Mouse (Mus musculus): Measurements from ENCODE around the gene Hdac2. TPM values are rescaled to one million over a fixed set of nuclear protein-coding genes. Genes with fewer than 3 reads are reported as not detected.

Hdac2 gene
- 100 to 1,000 TPM; 102 to 106 TPM for total RNA-seq (2021)
- long read RNA-seq, experiment 1, transcript Hdac2-201 (14 exons, 2,005 nt), result major isoform, 172 of 179 reads
- long read RNA-seq, experiment 1, partial matches to known transcripts, result 2 of 179 reads
- long read RNA-seq, experiment 1, other reads (novel, unspliced or antisense), result 5 of 179 reads
- long read RNA-seq, experiment 2, transcript Hdac2-201 (14 exons, 2,005 nt), result major isoform, 153 of 169 reads
- long read RNA-seq, experiment 2, partial matches to known transcripts, result 2 of 169 reads
- long read RNA-seq, experiment 2, other reads (novel, unspliced or antisense), result 14 of 169 reads

- peak; percentile 88 for DNase-seq
Measured at GRCm38 (mm10) chr10:36974086-36974675, at the start of gene Hdac2. Gene Hdac2, plus strand, starts transcription at chr10:36974544.

GRCm38 (mm10) chr10:36928212-36928611 lies 46.1 kb upstream of the Hdac2 start:
- DNase-seq, result no peak

GRCm38 (mm10) chr10:36935863-36936262 lies 38.5 kb upstream of the Hdac2 start:
- DNase-seq, result no peak

GRCm38 (mm10) chr10:36936271-36936670 lies 38.1 kb upstream of the Hdac2 start:
- DNase-seq, result no peak

GRCm38 (mm10) chr10:36951742-36952141 lies 22.6 kb upstream of the Hdac2 start:
- no peak for DNase-seq

- DNase-seq, result no peak
Measured at GRCm38 (mm10) chr10:36952622-36953021, 21.7 kb upstream of the Hdac2 start.

- no peak for DNase-seq
Measured at GRCm38 (mm10) chr10:36959563-36960110, 14.7 kb upstream of the Hdac2 start.

- DNase-seq, result no peak
Measured at GRCm38 (mm10) chr10:36964406-36964805, 9.9 kb upstream of the Hdac2 start.

- peak; percentile 67 for DNase-seq
Measured at GRCm38 (mm10) chr10:36974676-36975520, 554 bp downstream of the Hdac2 start.

GRCm38 (mm10) chr10:36981866-36982265 lies 7.5 kb downstream of the Hdac2 start:
- no peak for DNase-seq

GRCm38 (mm10) chr10:36992149-36992548 lies 17.8 kb downstream of the Hdac2 start:
- DNase-seq, result no peak

- no peak for DNase-seq
Measured at GRCm38 (mm10) chr10:37000839-37001238, 26.5 kb downstream of the Hdac2 start.

GRCm38 (mm10) chr10:37014274-37015107 lies 40.1 kb downstream of the Hdac2 start:
- DNase-seq, result peak; percentile 71

- DNase-seq, result no peak
Measured at GRCm38 (mm10) chr10:37015729-37016128, 41.4 kb downstream of the Hdac2 start.

GRCm38 (mm10) chr10:37016200-37016599 lies 41.9 kb downstream of the Hdac2 start:
- DNase-seq, result no peak

GRCm38 (mm10) chr10:37024301-37024700 lies 50.0 kb downstream of the Hdac2 start:
- no peak for DNase-seq

- DNase-seq, result no peak
Measured at GRCm38 (mm10) chr10:37028651-37029050, 54.3 kb downstream of the Hdac2 start.

- peak; percentile 14 for DNase-seq
Measured at GRCm38 (mm10) chr10:37035090-37035497, 60.8 kb downstream of the Hdac2 start.

- DNase-seq, result peak; percentile 29
Measured at GRCm38 (mm10) chr10:37047661-37048098, 73.3 kb downstream of the Hdac2 start.
